Mouse (Mus musculus): ENCODE results near the gene St6galnac4. TPM values are rescaled to one million over a fixed set of nuclear protein-coding genes. Genes with fewer than 3 reads are reported as not detected.

The St6galnac4 gene
- polyA plus RNA-seq, 1 experiment, result 18.9 TPM

- peak overlapping the region; percentile 86 for H3K4me3 ChIP-seq (replicated peaks)
- peaks cover 27% of the 10 kb centered on the region for H3K36me3 ChIP-seq (replicated peaks; ENCODE audit: low read length)
- no peaks in the 10 kb centered on the region for H3K27me3 ChIP-seq (replicated peaks)
- H3K4me1 ChIP-seq, result peaks cover 87% of the 10 kb centered on the region
- TF ChIP-seq FLI1 (IDR thresholded peaks at IDR 0.05; ENCODE audit: low read length) (no peak), GATA1 (IDR thresholded peaks at IDR 0.05; ENCODE audit: borderline replicate concordance, low read length) (no peak)
- no peaks in the 10 kb centered on the region for H3K9me3 ChIP-seq
These were observed 38.4 kb downstream of the St6galnac4 start for GRCm38 (mm10) chr2:32625212-32625872.

- H3K9me3 ChIP-seq, result no peaks in the 10 kb centered on the region
- H3K4me1 ChIP-seq, result peaks cover 87% of the 10 kb centered on the region
- H3K36me3 ChIP-seq (replicated peaks; ENCODE audit: low read length), result peaks cover 26% of the 10 kb centered on the region
- H3K27me3 ChIP-seq (replicated peaks), result no peaks in the 10 kb centered on the region
- peak overlapping the region; percentile 86 for H3K4me3 ChIP-seq (replicated peaks)
- no peak for TF ChIP-seq GATA1 (IDR thresholded peaks at IDR 0.05; ENCODE audit: borderline replicate concordance, low read length)
- no peak for TF ChIP-seq FLI1 (IDR thresholded peaks at IDR 0.05; ENCODE audit: low read length)
These were observed 39.2 kb downstream of the St6galnac4 start for GRCm38 (mm10) chr2:32625873-32626694.

- no peak for TF ChIP-seq FLI1 (IDR thresholded peaks at IDR 0.05; ENCODE audit: low read length)
- TF ChIP-seq GATA1 (IDR thresholded peaks at IDR 0.05; ENCODE audit: borderline replicate concordance, low read length), result no peak
- H3K36me3 ChIP-seq (replicated peaks; ENCODE audit: low read length), result peaks cover 23% of the 10 kb centered on the region
- no peak overlapping the region for H3K4me3 ChIP-seq (replicated peaks)
- no peaks in the 10 kb centered on the region for H3K9me3 ChIP-seq
- H3K4me1 ChIP-seq, result peaks cover 88% of the 10 kb centered on the region
- H3K27me3 ChIP-seq (replicated peaks), result peaks cover 2% of the 10 kb centered on the region
These were observed 40.6 kb downstream of the St6galnac4 start for GRCm38 (mm10) chr2:32627266-32628043.

- Histone ChIP-seq H3K9me3 (no peaks in the 10 kb centered on the region), H3K27me3 (replicated peaks) (peaks cover 2% of the 10 kb centered on the region), H3K36me3 (replicated peaks; ENCODE audit: low read length) (peaks cover 22% of the 10 kb centered on the region), H3K4me1 (peaks cover 93% of the 10 kb centered on the region), H3K4me3 (replicated peaks) (peak overlapping the region; percentile 85)
- TF ChIP-seq GATA1 (IDR thresholded peaks at IDR 0.05; ENCODE audit: borderline replicate concordance, low read length) (no peak), FLI1 (IDR thresholded peaks at IDR 0.05; ENCODE audit: low read length) (no peak)
These were observed 41.2 kb downstream of the St6galnac4 start for GRCm38 (mm10) chr2:32628044-32628550.

- Histone ChIP-seq H3K36me3 (replicated peaks; ENCODE audit: low read length) (peaks cover 28% of the 10 kb centered on the region), H3K4me1 (peaks cover 97% of the 10 kb centered on the region), H3K27me3 (replicated peaks) (peaks cover 2% of the 10 kb centered on the region), H3K4me3 (replicated peaks) (peak overlapping the region; percentile 85), H3K9me3 (no peaks in the 10 kb centered on the region)
- TF ChIP-seq FLI1 (IDR thresholded peaks at IDR 0.05; ENCODE audit: low read length) (no peak), GATA1 (IDR thresholded peaks at IDR 0.05; ENCODE audit: borderline replicate concordance, low read length) (no peak)
These were observed 41.8 kb downstream of the St6galnac4 start for GRCm38 (mm10) chr2:32628729-32629128.

- Histone ChIP-seq H3K4me3 (replicated peaks) (peak overlapping the region; percentile 85), H3K36me3 (replicated peaks; ENCODE audit: low read length) (peaks cover 34% of the 10 kb centered on the region), H3K4me1 (peaks cover 100% of the 10 kb centered on the region), H3K27me3 (replicated peaks) (peaks cover 2% of the 10 kb centered on the region), H3K9me3 (no peaks in the 10 kb centered on the region)
- TF ChIP-seq FLI1 (IDR thresholded peaks at IDR 0.05; ENCODE audit: low read length) (no peak), GATA1 (IDR thresholded peaks at IDR 0.05; ENCODE audit: borderline replicate concordance, low read length) (no peak)
These were observed 42.5 kb downstream of the St6galnac4 start for GRCm38 (mm10) chr2:32629276-32629976.

GRCm38 (mm10) chr2:32630036-32630435 is 43.1 kb downstream of the St6galnac4 start:
- Histone ChIP-seq H3K4me1 (peaks cover 100% of the 10 kb centered on the region), H3K36me3 (replicated peaks; ENCODE audit: low read length) (peaks cover 40% of the 10 kb centered on the region), H3K27me3 (replicated peaks) (peaks cover 2% of the 10 kb centered on the region), H3K4me3 (replicated peaks) (peak overlapping the region; percentile 85), H3K9me3 (no peaks in the 10 kb centered on the region)
- TF ChIP-seq GATA1 (IDR thresholded peaks at IDR 0.05; ENCODE audit: borderline replicate concordance, low read length), result no peak
- no peak for TF ChIP-seq FLI1 (IDR thresholded peaks at IDR 0.05; ENCODE audit: low read length)

- H3K4me3 ChIP-seq (replicated peaks), result peak overlapping the region; percentile 73
- no peak for TF ChIP-seq FLI1 (IDR thresholded peaks at IDR 0.05; ENCODE audit: low read length)
- TF ChIP-seq GATA1 (IDR thresholded peaks at IDR 0.05; ENCODE audit: borderline replicate concordance, low read length), result no peak
- peaks cover 42% of the 10 kb centered on the region for H3K36me3 ChIP-seq (replicated peaks; ENCODE audit: low read length)
- H3K27me3 ChIP-seq (replicated peaks), result peaks cover 2% of the 10 kb centered on the region
- no peaks in the 10 kb centered on the region for H3K9me3 ChIP-seq
- peaks cover 94% of the 10 kb centered on the region for H3K4me1 ChIP-seq
These were observed 44.2 kb downstream of the St6galnac4 start for GRCm38 (mm10) chr2:32631046-32631445.

Data from megakaryocyte, embryonic 14.5 days (primary cell).